Mouse (Mus musculus): Measurements from ENCODE around the gene Brat1. TPM values are rescaled to one million over a fixed set of nuclear protein-coding genes. Genes with fewer than 3 reads are reported as not detected.

The Brat1 gene
- 25.5 to 28.9 TPM (median 26.3 TPM) in 4 replicates for total RNA-seq (2023; ENCODE audit: inconsistent age)

GRCm38 (mm10) chr5:140704378-140705251, at the start of gene Brat1:
Gene Brat1, plus strand, starts transcription at chr5:140705011.

GRCm38 (mm10) chr5:140702103-140702513, 2.7 kb upstream of the Brat1 start, which contains the start of gene Iqce:
Gene Iqce, minus strand, starts transcription at chr5:140702378.

GRCm38 (mm10) chr5:140723822-140724221, 19.0 kb downstream of the Brat1 start, which contains the start of gene Amz1:
Gene Amz1, plus strand, starts transcription at chr5:140724127.

Other genes with a start within 250 kb of the Brat1 start
- gene Chst12, start 199.5 kb upstream of the Brat1 start, total RNA-seq (2023; ENCODE audit: inconsistent age) = 18.4 to 21.5 TPM (median 19.0 TPM) in 4 replicates
- gene Grifin, start 139.9 kb upstream of the Brat1 start, total RNA-seq (2023; ENCODE audit: inconsistent age) = not detected in 4 replicates
- gene Lfng, start 97.7 kb upstream of the Brat1 start, total RNA-seq (2023; ENCODE audit: inconsistent age) = 19.8 to 28.7 TPM (median 23.1 TPM) in 4 replicates
- 102 to 112 TPM (median 108 TPM) in 4 replicates for gene Ttyh3, start 56.0 kb upstream of the Brat1 start, total RNA-seq (2023; ENCODE audit: inconsistent age)
- 28.1 to 38.7 TPM (median 32.8 TPM) in 4 replicates for gene Iqce, start 2.6 kb upstream of the Brat1 start, total RNA-seq (2023; ENCODE audit: inconsistent age)
- 5.9 to 9.0 TPM (median 6.8 TPM) in 4 replicates for gene Amz1, start 19.1 kb downstream of the Brat1 start, total RNA-seq (2023; ENCODE audit: inconsistent age)
- 26.5 to 31.5 TPM (median 27.5 TPM) in 4 replicates for gene Gna12, start 125.4 kb downstream of the Brat1 start, total RNA-seq (2023; ENCODE audit: inconsistent age)